Mouse (Mus musculus) cerebellum, adult 2 months (tissue): ENCODE results near the gene Il18bp. TPM values are rescaled to one million over a fixed set of nuclear protein-coding genes. Genes with fewer than 3 reads are reported as not detected.

Source experiments
- DNase-seq, 2 experiments: peaks; one replicate each; pipeline ENCODE4 v3.0.0; 2021
- H3K27ac ChIP-seq: fragments of 200-500 bp; 2 replicates; pipeline ENCODE4 v1.5.1; 2012; ENCODE audit warnings: low read length, control low read depth, inconsistent platforms; ENCODE audit not compliant: insufficient read depth
- H3K27me3 ChIP-seq: fragments of 200-500 bp; 2 replicates; pipeline ENCODE4 v1.6.1; 2012; ENCODE audit warnings: inconsistent platforms, mild to moderate bottlenecking, low read length, moderate library complexity; ENCODE audit not compliant: control insufficient read depth, insufficient read depth
- H3K4me1 ChIP-seq: fragments of 200-500 bp; 2 replicates; pipeline ENCODE4 v1.6.1; 2011; ENCODE audit warnings: low read length; ENCODE audit not compliant: control insufficient read depth, insufficient read depth
- H3K4me3 ChIP-seq: fragments of 200-500 bp; replicated peaks from 2 replicates; pipeline ENCODE3; 2011; ENCODE audit warnings: mild to moderate bottlenecking, low read depth, low read length, control low read depth; ENCODE audit not compliant: insufficient read depth
- CTCF ChIP-seq: fragments of 200-500 bp; IDR thresholded peaks from 2 replicates; pipeline ENCODE4 v1.5.1; 2011; ENCODE audit warnings: low read depth, mild to moderate bottlenecking, control low read depth, low read length, moderate library complexity, borderline replicate concordance; ENCODE audit not compliant: insufficient read depth
- POLR2A ChIP-seq: fragments of 200-500 bp; IDR thresholded peaks from 2 replicates; pipeline ENCODE4 v1.6.1; 2011; ENCODE audit warnings: low read length, control low read depth, borderline replicate concordance; ENCODE audit not compliant: insufficient read depth
- WGBS: fragments of 180-500 bp; shearing (Covaris S2); methylation state at CpG from one replicate; pipeline ENCODE4 v1.1.7; 2018; 5-methylcytosine and 5-hydroxymethylcytosine counted together
- polyA plus RNA-seq: library from polyadenylated mRNA; depleted of rRNA; stranded (reverse); fragments of >200 nt; gene quantifications from 2 replicates; pipeline ENCODE4 v1.2.3, GENCODE M21; 2012; rRNA removed

Gene Il18bp
- polyA plus RNA-seq, 1 experiment: 13.7 TPM

DNA sequence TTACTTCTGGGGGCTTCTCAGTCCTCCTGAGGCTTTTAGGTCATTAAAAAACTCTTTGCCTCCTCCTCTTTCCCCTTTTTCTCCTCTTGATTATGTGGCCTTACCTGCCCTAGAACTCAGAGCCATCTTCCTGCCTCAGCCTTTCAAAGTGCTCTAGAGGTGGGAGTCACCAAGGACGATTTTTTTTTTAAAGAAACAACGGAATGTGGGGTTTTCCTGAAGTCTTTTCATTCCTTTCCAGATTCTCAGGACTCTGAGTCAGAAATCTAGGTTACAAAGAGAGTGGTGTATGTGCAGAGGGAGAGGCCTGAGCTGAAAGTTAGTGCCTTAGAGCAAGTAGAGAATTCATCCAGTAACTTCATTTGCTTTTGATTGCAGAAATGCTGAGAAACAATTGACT lies 46.8 kb downstream of the Il18bp start:
- Histone ChIP-seq H3K4me1 (peaks cover 11% of the 10 kb centered on the region; the same call in 1 of the 2 replicates), H3K4me3 (no peak overlapping the region), H3K27me3 (no peaks in the 10 kb centered on the region), H3K27ac (peak overlapping the region; percentile 71; the same call in 1 of the 2 replicates)
- WGBS: 34% methylated on average over 2 of the region's 2 CpGs
- no peak for DNase-seq
- TF ChIP-seq POLR2A: no peak
- TF ChIP-seq CTCF: no peak

DNA sequence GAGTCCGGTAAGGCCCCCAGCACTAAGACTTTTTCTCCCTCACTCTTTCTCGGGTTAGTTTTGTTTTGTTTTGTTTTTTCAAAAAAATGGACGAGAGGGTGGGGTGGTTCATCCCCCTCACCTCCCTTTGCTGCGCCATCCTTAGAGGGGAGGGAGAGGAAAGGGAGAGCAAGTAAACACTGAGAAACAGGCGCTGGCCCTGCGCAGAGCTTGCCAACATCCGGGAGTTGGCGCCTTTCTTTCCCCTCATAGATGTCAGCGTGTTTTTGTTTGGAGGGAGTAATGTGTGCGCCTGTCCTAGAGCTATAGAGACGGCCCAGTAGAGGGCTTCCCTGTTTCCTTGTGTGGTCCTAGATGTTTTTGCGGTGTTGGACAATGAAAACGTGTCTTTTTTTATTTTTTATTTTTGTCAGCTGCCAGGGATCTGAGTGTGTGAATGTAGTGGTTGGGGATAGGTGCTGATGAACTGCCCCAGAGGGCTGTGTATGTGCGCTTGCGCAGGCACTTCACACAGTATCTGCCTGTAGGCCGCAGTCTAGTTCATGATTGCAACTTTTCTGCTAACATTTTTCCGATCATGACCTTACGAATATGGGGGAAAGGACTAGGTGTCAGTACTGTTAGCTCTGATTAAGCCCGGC lies 47.5 kb downstream of the Il18bp start:
- TF ChIP-seq CTCF (no peak), POLR2A (peak; percentile 31; the same call in 1 of the 2 replicates)
- H3K27ac ChIP-seq: peak overlapping the region; percentile 71
- no peaks in the 10 kb centered on the region for H3K27me3 ChIP-seq
- peaks cover 11% of the 10 kb centered on the region; the same call in 1 of the 2 replicates for H3K4me1 ChIP-seq
- peak; percentile 86 to 87 for DNase-seq
- WGBS: under 1% methylated on average over 19 of the region's 19 CpGs
- peak overlapping the region; percentile 71 for H3K4me3 ChIP-seq

- DNase-seq: peak in 1 of 2 experiments; percentile 89
- Histone ChIP-seq H3K27ac (peak overlapping the region; percentile 96), H3K4me1 (peaks cover 11% of the 10 kb centered on the region), H3K27me3 (no peaks in the 10 kb centered on the region), H3K4me3 (peak overlapping the region; percentile 71)
- 2% methylated on average over 17 of the region's 17 CpGs for WGBS
- TF ChIP-seq POLR2A (no peak), CTCF (no peak)
Observed at GRCm38 (mm10) chr7:101970429-101970775, 48.1 kb downstream of the Il18bp start.

GRCm38 (mm10) chr7:101969694-101970428 lies 48.6 kb downstream of the Il18bp start:
- H3K27ac ChIP-seq: peak overlapping the region; percentile 96
- peaks cover 11% of the 10 kb centered on the region for H3K4me1 ChIP-seq
- H3K4me3 ChIP-seq: peak overlapping the region; percentile 71
- peak; percentile 90 to 91 for DNase-seq
- H3K27me3 ChIP-seq: no peaks in the 10 kb centered on the region
- no peak for TF ChIP-seq CTCF
- TF ChIP-seq POLR2A: 0 out of 2 replicates have a peak, but pooled peaks have one; percentile 40
- WGBS: under 1% methylated on average over 52 of the region's 53 CpGs

DNA sequence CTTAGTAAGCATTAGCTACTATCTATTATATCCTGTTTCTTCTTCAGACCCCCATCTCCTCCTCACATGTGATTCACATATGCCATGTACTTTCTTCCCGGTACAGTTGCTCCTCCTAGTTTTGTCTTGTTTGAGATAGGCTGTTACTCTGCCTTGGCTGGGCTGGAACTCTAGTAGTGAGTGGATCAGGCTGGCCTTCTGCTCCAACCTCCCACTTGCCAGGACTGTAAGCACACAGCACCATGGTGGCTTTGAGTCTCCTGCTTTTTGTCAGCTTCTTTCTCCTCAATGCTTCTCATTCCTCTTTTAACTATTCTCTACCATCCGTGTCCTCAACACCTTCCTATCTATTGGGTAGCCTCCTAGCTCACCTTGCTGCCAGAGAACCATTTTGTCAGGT lies 49.7 kb downstream of the Il18bp start:
- DNase-seq: peak in 1 of 2 experiments; percentile 42
- WGBS: 17% methylated on average over 2 of the region's 2 CpGs
- Histone ChIP-seq H3K27ac (peak overlapping the region; percentile 75), H3K27me3 (no peaks in the 10 kb centered on the region), H3K4me3 (no peak overlapping the region), H3K4me1 (peaks cover 10% of the 10 kb centered on the region)
- TF ChIP-seq CTCF (no peak), POLR2A (no peak)

- WGBS: 84% methylated on average over 1 of the region's 1 CpGs
- TF ChIP-seq CTCF: no peak
- no peak for TF ChIP-seq POLR2A
- no peak overlapping the region for H3K4me3 ChIP-seq
- H3K27me3 ChIP-seq: no peaks in the 10 kb centered on the region
- no peak overlapping the region for H3K27ac ChIP-seq
- peak in 1 of 2 experiments; percentile 44 for DNase-seq
- peaks cover 4% of the 10 kb centered on the region for H3K4me1 ChIP-seq
Observed at GRCm38 (mm10) chr7:101967256-101967655, 51.2 kb downstream of the Il18bp start.

DNA sequence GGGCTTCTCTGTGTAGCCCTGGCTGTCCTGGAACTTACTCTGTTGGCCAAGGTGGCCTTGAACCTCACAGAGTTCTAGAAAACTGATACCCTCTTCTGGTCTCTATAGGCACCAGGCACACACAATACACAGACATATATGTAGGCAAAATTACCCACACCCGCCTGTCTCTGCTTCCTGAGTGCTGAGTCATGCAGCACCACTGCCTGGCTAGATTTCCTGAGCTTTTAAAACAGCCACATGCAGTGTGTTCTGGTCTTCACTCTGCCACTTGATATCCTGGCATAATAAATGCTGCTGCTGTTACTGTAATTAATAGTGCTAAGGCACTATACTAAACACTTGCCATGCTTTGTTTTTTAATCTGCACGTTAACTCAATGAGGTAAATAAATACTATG lies 52.9 kb downstream of the Il18bp start:
- no peak for DNase-seq

More for the DNA sequence above, 52.9 kb downstream of the Il18bp start:
- H3K27ac ChIP-seq: no peak overlapping the region
- H3K4me3 ChIP-seq: no peak overlapping the region
- TF ChIP-seq POLR2A: no peak
- TF ChIP-seq CTCF: no peak
- no peaks in the 10 kb centered on the region for H3K27me3 ChIP-seq
- H3K4me1 ChIP-seq: peaks cover 4% of the 10 kb centered on the region
- 65% methylated on average over 2 of the region's 2 CpGs for WGBS

Other genes starting within 250 kb of the Il18bp start
- 0.52 and 0.71 TPM in 2 replicates for gene Phox2a, start 200.4 kb downstream of the Il18bp start, polyA plus RNA-seq
- 35.4 and 43.9 TPM in 2 replicates for gene Inppl1, start 180.5 kb downstream of the Il18bp start, polyA plus RNA-seq
- 0.44 and 0.89 TPM in 2 replicates for gene Folr2, start 161.5 kb downstream of the Il18bp start, polyA plus RNA-seq
- 44.7 and 47.3 TPM in 2 replicates for gene Anapc15, start 155.0 kb downstream of the Il18bp start, polyA plus RNA-seq
- 8.0 and 18.5 TPM in 2 replicates for gene Folr1, start 147.9 kb downstream of the Il18bp start, polyA plus RNA-seq
- 197 and 210 TPM in 2 replicates for gene Lamtor1, start 112.8 kb downstream of the Il18bp start, polyA plus RNA-seq
- 0.13 and 0.21 TPM in 2 replicates for gene Tomt, start 112.3 kb downstream of the Il18bp start, polyA plus RNA-seq
- 10.2 and 12.4 TPM in 2 replicates for gene Lrrc51, start 84.8 kb downstream of the Il18bp start, polyA plus RNA-seq
- gene Numa1, start 84.6 kb downstream of the Il18bp start, polyA plus RNA-seq: 89.0 and 97.5 TPM in 2 replicates
- 65.3 and 66.6 TPM in 2 replicates for gene Rnf121, start 46.8 kb upstream of the Il18bp start, polyA plus RNA-seq
- 48.8 and 48.9 TPM in 2 replicates for gene Xndc1, start 46.8 kb upstream of the Il18bp start, polyA plus RNA-seq
- 3.8 and 4.7 TPM in 2 replicates for gene Xntrpc, start 47.0 kb upstream of the Il18bp start, polyA plus RNA-seq
- 0.39 and 1.6 TPM in 2 replicates for gene Trpc2, start 64.4 kb upstream of the Il18bp start, polyA plus RNA-seq
- gene Art1, start 83.1 kb upstream of the Il18bp start, polyA plus RNA-seq: not detected in 2 replicates
- not detected in 2 replicates for gene Art5, start 90.8 kb upstream of the Il18bp start, polyA plus RNA-seq
- 0.05 and 0.08 TPM in 2 replicates for gene Chrna10, start 98.1 kb upstream of the Il18bp start, polyA plus RNA-seq
- 19.0 and 20.2 TPM in 2 replicates for gene Nup98, start 191.5 kb upstream of the Il18bp start, polyA plus RNA-seq
- 32.9 and 35.2 TPM in 2 replicates for gene Pgap2, start 191.5 kb upstream of the Il18bp start, polyA plus RNA-seq
- gene Rhog, start 237.4 kb upstream of the Il18bp start, polyA plus RNA-seq: 71.1 and 87.6 TPM in 2 replicates
- 84.9 and 87.5 TPM in 2 replicates for gene Stim1, start 249.1 kb upstream of the Il18bp start, polyA plus RNA-seq